Mouse (Mus musculus) brain, embryonic 14.5 days (tissue): ENCODE data around the gene Vti1b.

Experiments
- CTCF ChIP-seq: fragments of 200-500 bp; IDR thresholded peaks from 2 replicates; pipeline ENCODE4 v1.5.1; 2012; ENCODE audit warnings: inconsistent platforms, mild to moderate bottlenecking, moderate library complexity, borderline replicate concordance; ENCODE audit not compliant: insufficient read depth, insufficient read length; ENCODE audit errors: extremely low read depth
- POLR2A ChIP-seq: fragments of 200-500 bp; IDR thresholded peaks from 2 replicates; pipeline ENCODE4 v1.6.1; 2012; ENCODE audit warnings: mild to moderate bottlenecking, inconsistent platforms, borderline replicate concordance; ENCODE audit not compliant: poor library complexity, insufficient read depth, insufficient read length, severe bottlenecking; ENCODE audit errors: extremely low read depth

DNA sequence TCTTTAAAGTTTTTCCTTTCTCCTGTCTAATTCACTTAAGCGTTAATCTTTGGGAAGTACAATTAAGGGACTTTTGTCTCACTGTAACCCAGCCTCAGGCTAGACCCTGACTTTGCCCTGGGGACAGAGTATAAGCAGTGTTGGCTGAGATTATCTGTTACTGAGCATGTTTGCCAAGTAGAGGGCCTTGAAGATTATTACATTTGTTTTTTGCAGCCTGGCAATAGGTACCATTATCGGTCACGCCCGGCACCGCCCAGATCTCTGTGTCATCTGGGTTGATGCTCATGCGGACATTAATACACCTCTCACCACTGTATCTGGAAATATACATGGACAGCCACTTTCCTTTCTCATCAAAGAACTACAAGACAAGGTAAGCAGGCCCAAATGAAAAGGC is 22.8 kb downstream of the Vti1b start:
- TF ChIP-seq CTCF, result no peak
- TF ChIP-seq POLR2A, result no peak
